Comparison of ENCODE assay signal across 7 mouse cellular contexts in the genomic region with DNA sequence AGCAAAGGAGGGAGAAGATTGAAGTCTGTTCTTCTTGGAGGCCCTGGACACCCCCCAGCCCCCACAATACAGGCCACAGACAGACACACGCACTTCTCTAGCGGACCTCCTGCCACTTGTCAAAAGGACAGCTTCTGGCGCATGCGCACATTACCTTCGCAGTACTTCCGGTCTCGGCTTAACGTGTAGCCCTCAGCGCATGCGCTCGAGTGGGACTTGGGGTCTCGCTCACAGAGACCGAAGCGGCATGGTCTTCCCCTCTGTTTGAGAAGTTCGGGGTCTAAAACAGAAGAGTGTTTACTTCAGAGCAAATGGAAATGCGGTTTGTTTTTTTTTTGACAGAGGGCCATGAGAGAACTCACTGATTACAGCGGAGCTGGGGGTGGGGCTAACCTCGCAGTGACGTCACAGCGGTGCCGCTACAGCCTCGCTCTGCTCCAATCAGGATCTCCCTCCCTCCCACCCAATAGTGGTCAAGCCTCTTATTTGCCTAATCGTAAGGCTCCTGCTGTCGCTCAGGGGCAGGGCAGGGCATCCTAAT. TPM values are rescaled to one million over a fixed set of nuclear protein-coding genes. Genes with fewer than 3 reads are reported as not detected.
DNase-seq lines count a peak whose midpoint lies in the region; ATAC-seq and TF ChIP-seq lines count a peak whose summit lies in the region.

No protein-coding gene starts in this region.

- WGBS in embryonic facial prominence, embryonic 10.5 days = under 1% methylated on average over 24 of the region's 24 CpGs
- 2% methylated on average over 24 of the region's 24 CpGs for WGBS in intestine, postnatal 0 days
- WGBS in midbrain, embryonic 12.5 days = under 1% methylated on average over 24 of the region's 24 CpGs
- WGBS in small intestine, adult 2 months = under 1% methylated on average over 24 of the region's 24 CpGs

- peak; percentile 96 for ATAC-seq in intestine, postnatal 0 days
- ATAC-seq in midbrain, embryonic 12.5 days (ENCODE audit: low FRiP score, low read depth) = peak; percentile 99

- no peaks in the 10 kb centered on the region for H3K9me3 ChIP-seq in embryonic facial prominence, embryonic 10.5 days
- H3K9me3 ChIP-seq in intestine, postnatal 0 days (ENCODE audit: control insufficient read depth) = no peaks in the 10 kb centered on the region
- H3K9me3 ChIP-seq in midbrain, embryonic 12.5 days = no peaks in the 10 kb centered on the region

- H3K36me3 ChIP-seq in embryonic facial prominence, embryonic 10.5 days (replicated peaks) = no peaks in the 10 kb centered on the region
- H3K36me3 ChIP-seq in intestine, postnatal 0 days (ENCODE audit: control insufficient read depth, insufficient read depth) = no peaks in the 10 kb centered on the region
- H3K36me3 ChIP-seq in midbrain, embryonic 12.5 days = no peaks in the 10 kb centered on the region
- H3K36me3 ChIP-seq in small intestine, adult 2 months (ENCODE audit: control insufficient read depth, insufficient read depth, low read length) = no peaks in the 10 kb centered on the region

- no peak for TF ChIP-seq CTCF in intestine, postnatal 0 days (IDR thresholded peaks at IDR 0.05; ENCODE audit: low read depth)
- peak; percentile 20; the same call in 1 of the 2 replicates for TF ChIP-seq CTCF in small intestine, adult 2 months (IDR thresholded peaks at IDR 0.05; ENCODE audit: extremely low read depth, insufficient read length, insufficient replicate concordance, low read depth, low read length)

- peak overlapping the region; percentile 24; the same call in 1 of the 2 replicates for H3K9ac ChIP-seq in intestine, postnatal 0 days (ENCODE audit: low read depth, low read length)
- H3K9ac ChIP-seq in midbrain, embryonic 12.5 days (replicated peaks) = peak overlapping the region; percentile 41; the same call in 1 of the 2 replicates

- peak; percentile 60 for TF ChIP-seq POLR2A in small intestine, adult 2 months (IDR thresholded peaks at IDR 0.05; ENCODE audit: low read depth, low read length)

- peak; percentile 93 for DNase-seq in adrenal gland, postnatal 10 days
- DNase-seq in embryonic facial prominence, embryonic 10.5 days (ENCODE audit: low spot score) = peak; percentile 90
- DNase-seq in gonadal fat pad, adult 2 months (ENCODE audit: low read depth) = peak; percentile 52
- DNase-seq in left cerebral cortex, postnatal 4 days = peak; percentile 95

- peak overlapping the region; percentile 68 for H3K4me2 ChIP-seq in intestine, postnatal 0 days (replicated peaks; ENCODE audit: low read depth)
- H3K4me2 ChIP-seq in midbrain, embryonic 12.5 days (replicated peaks) = peak overlapping the region; percentile 67

- peak overlapping the region; percentile 89 for H3K27ac ChIP-seq in embryonic facial prominence, embryonic 10.5 days (replicated peaks)
- H3K27ac ChIP-seq in intestine, postnatal 0 days (ENCODE audit: low read depth, low read length) = no peak overlapping the region; the same call in 1 of the 2 replicates
- peak overlapping the region; percentile 67; the same call in 1 of the 2 replicates for H3K27ac ChIP-seq in midbrain, embryonic 12.5 days (replicated peaks)
- peak overlapping the region; percentile 90 for H3K27ac ChIP-seq in small intestine, adult 2 months (ENCODE audit: insufficient read depth, low read depth, low read length)

- intact Hi-C loops in left cerebral cortex, postnatal 4 days (cut with DNase I) = no loop called here

- peak overlapping the region; percentile 66 for H3K4me3 ChIP-seq in embryonic facial prominence, embryonic 10.5 days
- H3K4me3 ChIP-seq in intestine, postnatal 0 days (ENCODE audit: low read depth, low read length) = peak overlapping the region; percentile 50
- peak overlapping the region; percentile 57 for H3K4me3 ChIP-seq in midbrain, embryonic 12.5 days
- peak overlapping the region; percentile 94 for H3K4me3 ChIP-seq in small intestine, adult 2 months (ENCODE audit: low read depth, low read length)

- no peaks in the 10 kb centered on the region for H3K27me3 ChIP-seq in embryonic facial prominence, embryonic 10.5 days (replicated peaks; ENCODE audit: low read depth, poor library complexity, severe bottlenecking)
- H3K27me3 ChIP-seq in intestine, postnatal 0 days (replicated peaks; ENCODE audit: control insufficient read depth, insufficient read depth, low read length) = no peaks in the 10 kb centered on the region
- H3K27me3 ChIP-seq in midbrain, embryonic 12.5 days = peaks cover 4% of the 10 kb centered on the region; the same call in 1 of the 2 replicates
- no peaks in the 10 kb centered on the region for H3K27me3 ChIP-seq in small intestine, adult 2 months (ENCODE audit: control insufficient read depth, insufficient read depth, low read length)

- H3K4me1 ChIP-seq in embryonic facial prominence, embryonic 10.5 days = peaks cover 11% of the 10 kb centered on the region; the same call in 1 of the 2 replicates
- H3K4me1 ChIP-seq in intestine, postnatal 0 days (replicated peaks; ENCODE audit: control insufficient read depth, insufficient read depth, low read length) = no peaks in the 10 kb centered on the region
- H3K4me1 ChIP-seq in midbrain, embryonic 12.5 days = peaks cover 7% of the 10 kb centered on the region; the same call in 1 of the 2 replicates
- peaks cover 2% of the 10 kb centered on the region; the same call in 1 of the 2 replicates for H3K4me1 ChIP-seq in small intestine, adult 2 months (ENCODE audit: control insufficient read depth, insufficient read depth, insufficient read length, low read length)

RNA-seq across cellular contexts. Expression of a gene that starts 30.1 kb away (rescaled TPM):
- 1 to 10 TPM in 1 of 2 experiments, under 1 TPM in 1; 0.69 to 3.2 TPM for total RNA-seq in adrenal gland, postnatal 10 days (2021)
- polyA plus RNA-seq in embryonic facial prominence, embryonic 10.5 days (2016; fragmentation: Nextera tagmentation; extraction: Ambion mirVana) = 1.5 TPM in 2 replicates
- polyA plus RNA-seq in gonadal fat pad, adult 2 months (2012; rRNA removed) = 28.3 and 41.5 TPM in 2 replicates
- 0.84 and 0.85 TPM in 2 replicates for polyA plus RNA-seq in intestine, postnatal 0 days (2015; fragmentation: Nextera tagmentation; extraction: Ambion mirVana)
- total RNA-seq in left cerebral cortex, postnatal 4 days (2021) = 1 to 10 TPM; 2.3 to 3.0 TPM
- 1.9 and 2.1 TPM in 2 replicates for polyA plus RNA-seq in midbrain, embryonic 12.5 days (2016; fragmentation: Nextera tagmentation; extraction: Ambion mirVana)
- polyA plus RNA-seq in small intestine, adult 2 months (2012; rRNA removed) = 0.77 and 5.5 TPM in 2 replicates
